Mouse (Mus musculus): ENCODE data around the gene Hbq1b. TPM values are rescaled to one million over a fixed set of nuclear protein-coding genes. Genes with fewer than 3 reads are reported as not detected.

The Hbq1b gene
- polyA plus RNA-seq, 1 experiment, result 1.8 TPM

DNA sequence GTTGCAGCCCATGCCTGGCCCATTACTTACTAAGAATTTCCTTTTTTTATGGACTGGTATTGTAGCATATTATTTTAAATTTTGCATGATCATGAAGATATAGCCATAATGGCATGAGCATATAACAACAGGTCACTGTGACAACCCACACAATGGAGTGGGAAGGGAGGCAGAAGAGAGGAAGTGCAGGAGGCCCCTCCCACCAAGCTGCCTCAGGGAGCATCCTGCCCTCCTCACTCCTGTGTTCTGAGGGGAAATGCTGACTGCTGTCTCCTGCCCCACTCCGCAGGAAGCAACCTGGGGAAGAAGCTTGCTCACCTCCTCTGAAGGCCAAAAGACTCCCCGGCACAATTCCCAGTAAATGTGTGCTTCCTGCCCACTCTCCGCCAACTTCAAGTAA is 23.2 kb downstream of the Hbq1b start:
- Histone ChIP-seq H3K27ac (ENCODE audit: insufficient read depth, low read length) (no peak overlapping the region), H3K4me1 (ENCODE audit: control insufficient read depth, insufficient read depth, low read length) (peaks cover 4% of the 10 kb centered on the region; the same call in 1 of the 2 replicates), H3K4me3 (replicated peaks; ENCODE audit: insufficient read depth, low read depth, low read length) (no peak overlapping the region), H3K27me3 (ENCODE audit: control insufficient read depth, insufficient read depth, low read length) (no peaks in the 10 kb centered on the region)
- TF ChIP-seq POLR2A (IDR thresholded peaks at IDR 0.05; ENCODE audit: borderline replicate concordance, insufficient read depth, low read length) (no peak), CTCF (IDR thresholded peaks at IDR 0.05; ENCODE audit: borderline replicate concordance, insufficient read depth, low read depth, low read length) (no peak)
- DNase-seq, result peak in 1 of 2 experiments; percentile 21
- WGBS, result 22% methylated on average over 3 of the region's 3 CpGs

DNA sequence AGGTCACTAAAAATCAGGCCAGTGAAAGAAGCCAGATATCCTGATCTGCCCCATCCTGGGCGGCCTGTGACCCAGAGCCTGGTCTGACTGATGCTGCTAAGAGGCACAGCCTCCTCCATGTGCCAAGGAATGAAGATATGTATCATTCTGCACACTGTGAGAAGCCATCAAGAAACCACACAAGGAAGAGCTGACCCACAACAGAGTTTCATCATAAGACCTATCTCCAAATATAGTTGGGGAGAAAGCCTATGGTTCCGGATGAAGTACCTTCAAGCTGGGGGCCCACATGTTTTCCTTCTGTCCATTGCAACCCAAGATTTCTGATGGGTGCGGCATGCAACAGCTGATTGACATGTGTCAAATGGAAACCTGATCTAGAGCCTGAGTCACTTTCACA is 29.2 kb downstream of the Hbq1b start:
- WGBS, result 96% methylated on average over 3 of the region's 3 CpGs
- no peak for DNase-seq
- no peaks in the 10 kb centered on the region for H3K27me3 ChIP-seq (ENCODE audit: control insufficient read depth, insufficient read depth, low read length)
- H3K27ac ChIP-seq (ENCODE audit: insufficient read depth, low read length), result no peak overlapping the region
- no peak overlapping the region for H3K4me3 ChIP-seq (replicated peaks; ENCODE audit: insufficient read depth, low read depth, low read length)
- TF ChIP-seq POLR2A (IDR thresholded peaks at IDR 0.05; ENCODE audit: borderline replicate concordance, insufficient read depth, low read length), result no peak
- H3K4me1 ChIP-seq (ENCODE audit: control insufficient read depth, insufficient read depth, low read length), result no peaks in the 10 kb centered on the region

DNA sequence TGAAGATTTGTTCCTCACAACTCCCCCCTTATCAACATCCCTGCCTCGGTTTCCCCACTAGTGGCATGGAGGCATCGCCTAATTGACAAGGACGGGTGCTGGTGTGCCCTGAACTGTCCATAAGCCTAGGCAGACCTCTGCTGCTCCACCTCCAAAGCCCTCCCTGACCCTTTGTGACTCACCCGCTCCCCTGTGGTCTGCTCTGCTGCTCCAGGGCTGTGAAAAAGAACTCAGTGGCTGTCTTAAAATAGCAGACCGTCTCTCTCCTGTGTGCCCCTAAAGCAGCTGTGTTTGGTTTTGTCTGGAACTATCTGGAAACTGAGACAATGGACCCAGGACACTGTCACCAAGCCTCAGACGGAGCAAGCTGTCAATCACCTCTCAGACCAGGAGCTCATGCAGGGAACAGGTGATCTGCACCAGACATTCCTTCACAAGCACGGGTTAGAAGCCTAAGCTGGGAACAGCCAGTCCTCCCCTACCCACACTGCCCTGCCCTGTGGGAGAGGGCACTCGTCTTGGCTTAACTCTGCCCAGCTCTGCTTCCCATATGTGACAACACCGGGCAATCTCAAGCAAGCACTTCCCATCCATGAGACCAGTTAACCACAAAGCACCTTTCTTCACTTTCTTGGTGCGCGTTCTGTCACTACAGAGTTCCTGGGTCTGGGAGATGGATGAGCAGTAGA is 33.9 kb downstream of the Hbq1b start:
- H3K4me3 ChIP-seq (replicated peaks; ENCODE audit: insufficient read depth, low read depth, low read length), result no peak overlapping the region
- H3K4me1 ChIP-seq (ENCODE audit: control insufficient read depth, insufficient read depth, low read length), result no peaks in the 10 kb centered on the region
- DNase-seq, result no peak
- H3K27ac ChIP-seq (ENCODE audit: insufficient read depth, low read length), result no peak overlapping the region
- TF ChIP-seq POLR2A (IDR thresholded peaks at IDR 0.05; ENCODE audit: borderline replicate concordance, insufficient read depth, low read length), result no peak
- TF ChIP-seq CTCF (IDR thresholded peaks at IDR 0.05; ENCODE audit: borderline replicate concordance, insufficient read depth, low read depth, low read length), result no peak
- WGBS, result 69% methylated on average over 11 of the region's 11 CpGs
- H3K27me3 ChIP-seq (ENCODE audit: control insufficient read depth, insufficient read depth, low read length), result no peaks in the 10 kb centered on the region

DNA sequence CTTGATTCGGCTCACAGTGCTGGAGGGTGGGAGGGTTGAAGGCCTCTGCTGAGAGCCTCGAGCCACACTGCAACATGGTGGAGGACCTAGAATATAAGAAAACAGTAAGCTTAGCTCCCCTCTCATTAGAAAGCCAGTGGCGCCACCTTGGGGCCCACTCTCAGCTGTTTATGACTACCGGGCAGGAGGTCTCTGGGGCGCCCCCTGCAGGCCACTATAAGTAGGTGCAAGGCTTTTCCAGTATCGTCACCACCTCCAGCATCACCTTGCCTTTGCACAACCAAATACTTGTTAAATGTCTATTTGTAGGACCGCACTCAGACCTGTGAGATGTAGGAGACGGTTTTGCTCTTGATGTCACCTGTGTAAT is 34.4 kb downstream of the Hbq1b start:
- H3K4me1 ChIP-seq (ENCODE audit: control insufficient read depth, insufficient read depth, low read length), result no peaks in the 10 kb centered on the region
- TF ChIP-seq CTCF (IDR thresholded peaks at IDR 0.05; ENCODE audit: borderline replicate concordance, insufficient read depth, low read depth, low read length) (peak; percentile 48; the same call in 1 of the 2 replicates), POLR2A (IDR thresholded peaks at IDR 0.05; ENCODE audit: borderline replicate concordance, insufficient read depth, low read length) (no peak)
- H3K27me3 ChIP-seq (ENCODE audit: control insufficient read depth, insufficient read depth, low read length), result no peaks in the 10 kb centered on the region
- peak in 1 of 2 experiments; percentile 36 for DNase-seq
- H3K4me3 ChIP-seq (replicated peaks; ENCODE audit: insufficient read depth, low read depth, low read length), result no peak overlapping the region
- 43% methylated on average over 8 of the region's 8 CpGs for WGBS
- no peak overlapping the region for H3K27ac ChIP-seq (ENCODE audit: insufficient read depth, low read length)

- H3K27ac ChIP-seq (ENCODE audit: insufficient read depth, low read length), result no peak overlapping the region
- no peaks in the 10 kb centered on the region for H3K4me1 ChIP-seq (ENCODE audit: control insufficient read depth, insufficient read depth, low read length)
- DNase-seq, result peak; percentile 76 to 82
- no peaks in the 10 kb centered on the region for H3K27me3 ChIP-seq (ENCODE audit: control insufficient read depth, insufficient read depth, low read length)
- peak; percentile 91 for TF ChIP-seq CTCF (IDR thresholded peaks at IDR 0.05; ENCODE audit: borderline replicate concordance, insufficient read depth, low read depth, low read length)
- no peak for TF ChIP-seq POLR2A (IDR thresholded peaks at IDR 0.05; ENCODE audit: borderline replicate concordance, insufficient read depth, low read length)
- WGBS, result 8% methylated on average over 15 of the region's 15 CpGs
- H3K4me3 ChIP-seq (replicated peaks; ENCODE audit: insufficient read depth, low read depth, low read length), result no peak overlapping the region
Measured at GRCm38 (mm10) chr11:32324609-32325008, 37.8 kb downstream of the Hbq1b start.

DNA sequence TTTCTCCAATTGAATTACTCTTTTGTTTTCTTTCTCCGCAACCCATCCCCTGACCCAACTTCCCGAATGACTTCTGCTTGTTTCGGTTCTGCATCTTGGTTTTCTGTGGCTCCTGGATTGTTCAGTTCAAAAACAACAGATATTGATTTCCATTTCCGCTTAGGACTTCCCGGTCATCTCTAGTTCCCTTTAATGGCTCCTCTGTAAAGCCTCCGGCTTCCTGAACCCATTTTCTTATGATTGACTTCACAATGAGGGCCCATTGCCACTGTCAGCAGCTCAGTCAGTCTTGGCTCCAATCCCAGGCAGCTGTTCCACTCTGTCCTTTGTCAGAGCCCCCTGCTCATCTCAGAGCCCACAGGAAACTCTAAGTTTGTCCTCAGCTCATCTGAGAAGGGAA is 44.3 kb downstream of the Hbq1b start:
- no peaks in the 10 kb centered on the region for H3K27me3 ChIP-seq (ENCODE audit: control insufficient read depth, insufficient read depth, low read length)
- DNase-seq, result no peak
- WGBS, result 49% methylated on average over 6 of the region's 6 CpGs
- no peak overlapping the region for H3K4me3 ChIP-seq (replicated peaks; ENCODE audit: insufficient read depth, low read depth, low read length)
- no peak overlapping the region for H3K27ac ChIP-seq (ENCODE audit: insufficient read depth, low read length)
- H3K4me1 ChIP-seq (ENCODE audit: control insufficient read depth, insufficient read depth, low read length), result no peaks in the 10 kb centered on the region
- TF ChIP-seq POLR2A (IDR thresholded peaks at IDR 0.05; ENCODE audit: borderline replicate concordance, insufficient read depth, low read length), result no peak
- TF ChIP-seq CTCF (IDR thresholded peaks at IDR 0.05; ENCODE audit: borderline replicate concordance, insufficient read depth, low read depth, low read length), result no peak

- no peak for DNase-seq
- Histone ChIP-seq H3K4me3 (replicated peaks; ENCODE audit: insufficient read depth, low read depth, low read length) (no peak overlapping the region), H3K4me1 (ENCODE audit: control insufficient read depth, insufficient read depth, low read length) (no peaks in the 10 kb centered on the region), H3K27ac (ENCODE audit: insufficient read depth, low read length) (no peak overlapping the region), H3K27me3 (ENCODE audit: control insufficient read depth, insufficient read depth, low read length) (no peaks in the 10 kb centered on the region)
- WGBS, result 19% methylated on average over 5 of the region's 5 CpGs
- TF ChIP-seq POLR2A (IDR thresholded peaks at IDR 0.05; ENCODE audit: borderline replicate concordance, insufficient read depth, low read length), result no peak
- no peak for TF ChIP-seq CTCF (IDR thresholded peaks at IDR 0.05; ENCODE audit: borderline replicate concordance, insufficient read depth, low read depth, low read length)
Measured at GRCm38 (mm10) chr11:32331861-32332260, 45.1 kb downstream of the Hbq1b start.

DNA sequence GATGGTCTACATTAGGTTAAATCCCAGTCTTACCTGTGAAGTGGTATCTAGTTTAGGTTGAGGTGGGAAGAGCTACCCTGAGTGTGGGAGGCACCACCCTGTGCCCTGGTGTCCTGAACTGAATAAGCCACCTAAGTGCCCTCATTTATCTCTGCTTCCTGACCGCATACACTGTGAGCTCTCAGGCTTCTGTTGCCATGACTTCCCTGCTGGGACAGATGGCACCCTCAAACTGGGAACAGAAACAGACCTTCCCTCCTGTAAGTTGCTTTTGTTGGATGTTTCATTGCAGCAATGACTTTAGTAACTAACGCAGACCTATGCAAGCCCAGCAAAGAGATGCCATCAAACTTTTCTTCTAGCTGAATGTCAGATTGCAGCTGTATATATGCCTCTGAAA is 46.5 kb downstream of the Hbq1b start:
- no peak overlapping the region for H3K4me3 ChIP-seq (replicated peaks; ENCODE audit: insufficient read depth, low read depth, low read length)
- H3K4me1 ChIP-seq (ENCODE audit: control insufficient read depth, insufficient read depth, low read length), result no peaks in the 10 kb centered on the region
- TF ChIP-seq POLR2A (IDR thresholded peaks at IDR 0.05; ENCODE audit: borderline replicate concordance, insufficient read depth, low read length) (no peak), CTCF (IDR thresholded peaks at IDR 0.05; ENCODE audit: borderline replicate concordance, insufficient read depth, low read depth, low read length) (no peak)
- H3K27ac ChIP-seq (ENCODE audit: insufficient read depth, low read length), result no peak overlapping the region
- H3K27me3 ChIP-seq (ENCODE audit: control insufficient read depth, insufficient read depth, low read length), result no peaks in the 10 kb centered on the region
- DNase-seq, result peak in 1 of 2 experiments; percentile 27
- 46% methylated on average over 2 of the region's 2 CpGs for WGBS

All from cerebellum, adult 2 months (tissue).